11 mouse cellular contexts compared by ENCODE assay signal in genomic region chr2:163111413-163112201, GRCm38 (mm10). TPM values are rescaled to one million over a fixed set of nuclear protein-coding genes. Genes with fewer than 3 reads are reported as not detected.
DNase-seq lines count a peak whose midpoint lies in the region; ATAC-seq lines count a peak whose summit lies in the region.
"Had no signal": no experiment of that assay in that cellular context is flagged by ENCODE, and none has a peak within 500 bp of the region (broad histone marks: within the 10 kb centered on the region; RNA-seq: fewer than 3 reads in every experiment).

No protein-coding gene starts in this region.

- intact Hi-C loops in left cerebral cortex, postnatal 14 days (cut with DNase I), result no loop called here

- H3K36me3 ChIP-seq in embryonic facial prominence, embryonic 11.5 days (replicated peaks; ENCODE audit: control insufficient read depth, insufficient read depth, low read depth, low read length), result no peaks in the 10 kb centered on the region
- no peaks in the 10 kb centered on the region for H3K36me3 ChIP-seq in hindbrain, embryonic 14.5 days (replicated peaks; ENCODE audit: control insufficient read depth, insufficient read depth)
- no peaks in the 10 kb centered on the region for H3K36me3 ChIP-seq in neural tube, embryonic 15.5 days
- no peaks in the 10 kb centered on the region for H3K36me3 ChIP-seq in heart, embryonic 10.5 days
- H3K36me3 ChIP-seq: embryonic facial prominence, embryonic 15.5 days had no signal

- H3K27ac ChIP-seq in embryonic facial prominence, embryonic 11.5 days (replicated peaks; ENCODE audit: low read depth, low read length), result no peak overlapping the region
- peak overlapping the region; percentile 81 for H3K27ac ChIP-seq in hindbrain, embryonic 14.5 days
- H3K27ac ChIP-seq in neural tube, embryonic 15.5 days (replicated peaks), result peak overlapping the region; percentile 76
- no peak overlapping the region for H3K27ac ChIP-seq in heart, embryonic 10.5 days
- H3K27ac ChIP-seq: embryonic facial prominence, embryonic 15.5 days had no signal

- H3K9me3 ChIP-seq in embryonic facial prominence, embryonic 11.5 days (replicated peaks; ENCODE audit: control insufficient read depth, low read length), result no peaks in the 10 kb centered on the region
- no peaks in the 10 kb centered on the region for H3K9me3 ChIP-seq in hindbrain, embryonic 14.5 days (ENCODE audit: control insufficient read depth, low read length)
- H3K9me3 ChIP-seq in neural tube, embryonic 15.5 days (replicated peaks), result no peaks in the 10 kb centered on the region
- no peaks in the 10 kb centered on the region; the same call in 1 of the 2 replicates for H3K9me3 ChIP-seq in heart, embryonic 10.5 days
- H3K9me3 ChIP-seq: embryonic facial prominence, embryonic 15.5 days had no signal

- no peak overlapping the region for H3K4me2 ChIP-seq in embryonic facial prominence, embryonic 11.5 days (ENCODE audit: low read depth, low read length)
- peak overlapping the region; percentile 24 for H3K4me2 ChIP-seq in hindbrain, embryonic 14.5 days (replicated peaks)
- H3K4me2 ChIP-seq in neural tube, embryonic 15.5 days, result peak overlapping the region; percentile 32
- H3K4me2 ChIP-seq: embryonic facial prominence, embryonic 15.5 days had no signal

- H3K4me1 ChIP-seq in embryonic facial prominence, embryonic 11.5 days (ENCODE audit: control insufficient read depth, insufficient read depth, low read length), result no peaks in the 10 kb centered on the region
- H3K4me1 ChIP-seq in hindbrain, embryonic 14.5 days (replicated peaks; ENCODE audit: control insufficient read depth, insufficient read depth, low read length), result peaks cover 17% of the 10 kb centered on the region
- peaks cover 24% of the 10 kb centered on the region for H3K4me1 ChIP-seq in neural tube, embryonic 15.5 days
- H3K4me1 ChIP-seq in heart, embryonic 10.5 days, result no peaks in the 10 kb centered on the region

- 0 out of 2 replicates have a peak overlapping the region, but pooled peaks have one; percentile 13 for H3K9ac ChIP-seq in embryonic facial prominence, embryonic 11.5 days (replicated peaks; ENCODE audit: low read length)
- H3K9ac ChIP-seq in hindbrain, embryonic 14.5 days, result 0 out of 2 replicates have a peak overlapping the region, but pooled peaks have one; percentile 14
- no peak overlapping the region; the same call in 1 of the 2 replicates for H3K9ac ChIP-seq in neural tube, embryonic 15.5 days (replicated peaks)
- H3K9ac ChIP-seq: embryonic facial prominence, embryonic 15.5 days had no signal

- ATAC-seq in embryonic facial prominence, embryonic 11.5 days (replicated peaks; ENCODE audit: insufficient number of reproducible peaks, low FRiP score, low TSS enrichment, low read depth), result no peak
- ATAC-seq in hindbrain, embryonic 14.5 days (ENCODE audit: low FRiP score), result peak; percentile 51; the same call in 1 of the 2 replicates
- peak; percentile 43; the same call in 1 of the 2 replicates for ATAC-seq in neural tube, embryonic 15.5 days (ENCODE audit: low FRiP score)

- peak; percentile 41 to 48 for DNase-seq in left cerebral cortex, postnatal 14 days (ENCODE audit: low spot score in 2 of 2)
- DNase-seq in left cerebral cortex, adult 11 months (ENCODE audit: low spot score), result no peak
- DNase-seq in embryonic facial prominence, embryonic 11.5 days (ENCODE audit: low spot score), result no peak
- peak; percentile 73 for DNase-seq in hindbrain, embryonic 14.5 days (ENCODE audit: low spot score)
- DNase-seq in cerebellum, adult 9-10 months, result no peak
- no peak for DNase-seq in heart, postnatal 4 days
- DNase-seq in heart, embryonic 10.5 days (ENCODE audit: low spot score), result no peak
- DNase-seq: gastrocnemius, postnatal 14 days had no signal

- H3K27me3 ChIP-seq in embryonic facial prominence, embryonic 11.5 days (ENCODE audit: control insufficient read depth, insufficient read depth, low read length), result no peaks in the 10 kb centered on the region
- H3K27me3 ChIP-seq in hindbrain, embryonic 14.5 days (ENCODE audit: control insufficient read depth, insufficient read depth, low read length), result no peaks in the 10 kb centered on the region
- H3K27me3 ChIP-seq in neural tube, embryonic 15.5 days (replicated peaks), result peaks cover 12% of the 10 kb centered on the region; the same call in 1 of the 2 replicates
- H3K27me3 ChIP-seq in heart, embryonic 10.5 days (ENCODE audit: insufficient read depth, poor library complexity, severe bottlenecking), result no peaks in the 10 kb centered on the region
- H3K27me3 ChIP-seq: embryonic facial prominence, embryonic 15.5 days had no signal

- WGBS in embryonic facial prominence, embryonic 11.5 days, result 65% methylated on average over 16 of the region's 16 CpGs
- 20% methylated on average over 16 of the region's 16 CpGs for WGBS in hindbrain, embryonic 14.5 days
- WGBS in neural tube, embryonic 15.5 days, result 27% methylated on average over 16 of the region's 16 CpGs
- WGBS in heart, embryonic 10.5 days, result 70% methylated on average over 16 of the region's 16 CpGs

- H3K4me3 ChIP-seq in embryonic facial prominence, embryonic 11.5 days (ENCODE audit: low read depth, low read length), result no peak overlapping the region
- H3K4me3 ChIP-seq in hindbrain, embryonic 14.5 days (replicated peaks; ENCODE audit: low read length), result no peak overlapping the region
- no peak overlapping the region for H3K4me3 ChIP-seq in neural tube, embryonic 15.5 days (replicated peaks)
- H3K4me3 ChIP-seq in heart, embryonic 10.5 days, result no peak overlapping the region
- H3K4me3 ChIP-seq: embryonic facial prominence, embryonic 15.5 days had no signal

RNA-seq across cellular contexts. Expression of gene Gtsf1l, which starts 24.0 kb away (rescaled TPM):
- total RNA-seq in left cerebral cortex, postnatal 14 days (2021), result not detected
- not detected in 2 replicates for polyA plus RNA-seq in embryonic facial prominence, embryonic 11.5 days (2014; fragmentation: Nextera tagmentation; extraction: Ambion mirVana)
- polyA plus RNA-seq in hindbrain, embryonic 14.5 days (2014; fragmentation: Nextera tagmentation; extraction: Ambion mirVana), result 0.35 and 0.58 TPM in 2 replicates
- polyA plus RNA-seq in neural tube, embryonic 15.5 days (2015; fragmentation: Nextera tagmentation; extraction: Ambion mirVana), result not detected in 2 replicates
- total RNA-seq in heart, postnatal 4 days (2021), result not detected
- not detected in 2 replicates for polyA plus RNA-seq in heart, embryonic 10.5 days (2016; fragmentation: Nextera tagmentation; extraction: Ambion mirVana)
- total RNA-seq: gastrocnemius, postnatal 14 days; hematopoietic stem cell, adult 5-6 weeks had no signal

RNA-seq across cellular contexts. Expression of gene Mybl2, which starts 57.1 kb away (rescaled TPM):
- total RNA-seq in left cerebral cortex, postnatal 14 days (2021), result 1 to 10 TPM; 2.0 to 2.4 TPM
- 25.6 TPM in 2 replicates for polyA plus RNA-seq in embryonic facial prominence, embryonic 11.5 days (2014; fragmentation: Nextera tagmentation; extraction: Ambion mirVana)
- 3.2 and 3.8 TPM in 2 replicates for polyA plus RNA-seq in hindbrain, embryonic 14.5 days (2014; fragmentation: Nextera tagmentation; extraction: Ambion mirVana)
- 2.8 and 9.3 TPM in 2 replicates for polyA plus RNA-seq in neural tube, embryonic 15.5 days (2015; fragmentation: Nextera tagmentation; extraction: Ambion mirVana)
- total RNA-seq in heart, postnatal 4 days (2021), result 10 to 100 TPM; 13.3 to 14.3 TPM
- polyA plus RNA-seq in heart, embryonic 10.5 days (2016; fragmentation: Nextera tagmentation; extraction: Ambion mirVana), result 30.2 and 38.2 TPM in 2 replicates

Comparison
In these comparisons a context has a peak if more than half of its experiments do, and no peak if none do; other contexts are left out.
1. DNase-seq: peak in left cerebral cortex, postnatal 14 days (2 of 2) and hindbrain, embryonic 14.5 days (single experiment); none in left cerebral cortex, adult 11 months (single experiment), embryonic facial prominence, embryonic 11.5 days (single experiment), cerebellum, adult 9-10 months (single experiment), heart, postnatal 4 days (single experiment) and heart, embryonic 10.5 days (single experiment).
2. H3K27ac ChIP-seq: peak in hindbrain, embryonic 14.5 days (single experiment) and neural tube, embryonic 15.5 days (single experiment); none in embryonic facial prominence, embryonic 11.5 days (single experiment) and heart, embryonic 10.5 days (single experiment).